Mouse (Mus musculus) small intestine, adult 2 months (tissue): ENCODE data around the gene Nav2.

Source experiments
- CTCF ChIP-seq: fragments of 200-500 bp; IDR thresholded peaks from 2 replicates; pipeline ENCODE4 v1.5.1; 2012; ENCODE audit warnings: low read depth, mild to moderate bottlenecking, control low read depth, inconsistent platforms, low read length, moderate library complexity, mixed read lengths; ENCODE audit not compliant: insufficient replicate concordance, insufficient read length; ENCODE audit errors: extremely low read depth
- POLR2A ChIP-seq: fragments of 200-500 bp; IDR thresholded peaks from 2 replicates; pipeline ENCODE4 v1.6.1; 2012; ENCODE audit warnings: low read depth, mild to moderate bottlenecking, control low read depth, inconsistent platforms, low read length, moderate library complexity

DNA sequence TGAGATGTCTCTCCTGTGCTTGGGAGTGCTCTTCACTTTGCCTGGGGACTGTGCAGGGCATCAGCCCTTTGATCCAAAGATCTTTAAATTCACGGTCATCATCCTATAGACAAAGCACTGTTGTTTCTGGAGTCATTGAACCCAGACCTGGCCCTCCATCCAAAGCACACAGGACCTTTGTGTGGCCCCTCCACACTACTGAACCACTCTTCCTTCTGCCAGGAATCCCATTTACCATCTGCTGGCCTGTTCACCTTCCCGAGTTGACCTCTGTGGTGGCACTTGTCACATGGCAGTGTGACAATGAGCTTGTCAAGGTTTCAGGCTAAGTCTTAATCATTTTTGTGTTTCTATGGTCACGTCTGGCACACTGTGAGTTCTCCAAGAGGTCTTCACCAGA is 73.3 kb downstream of the Nav2 start:
- TF ChIP-seq CTCF (no peak), POLR2A (no peak)
